Mouse (Mus musculus) cerebellum, adult 9-10 months (tissue): ENCODE measurements around the gene Glg1.
A peak's percentile ranks its signal among the peaks of the same experiment; 100 is the strongest.
"Not testable (repeated sequence)": the region's sequence is repeated elsewhere in the genome, so short reads cannot be mapped to it uniquely, and the experiment has no call there.

Experiments used
- DNase-seq: peaks from one replicate; pipeline ENCODE4 v3.0.0; 2022

Glg1 gene

DNA sequence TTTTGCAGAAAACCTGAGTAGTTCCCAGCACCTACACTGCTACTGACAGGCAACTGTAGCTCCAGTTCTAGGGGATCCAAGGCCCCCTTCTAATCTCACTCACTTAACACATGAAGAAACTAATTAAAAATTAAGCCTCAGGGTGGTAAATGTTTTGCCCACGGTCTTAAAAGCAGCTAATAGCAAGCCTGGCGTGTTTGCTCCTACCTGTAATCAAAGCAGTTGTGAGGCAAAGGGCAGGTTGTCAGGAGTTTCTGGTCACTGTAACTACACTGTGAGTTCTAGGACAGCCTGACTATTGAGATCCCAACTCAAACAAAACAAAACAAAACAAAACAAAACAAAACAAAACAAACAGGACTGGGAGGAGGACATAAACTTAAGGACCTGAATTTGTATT lies 8.9 kb downstream of the Glg1 start:
- DNase-seq: no peak

DNA sequence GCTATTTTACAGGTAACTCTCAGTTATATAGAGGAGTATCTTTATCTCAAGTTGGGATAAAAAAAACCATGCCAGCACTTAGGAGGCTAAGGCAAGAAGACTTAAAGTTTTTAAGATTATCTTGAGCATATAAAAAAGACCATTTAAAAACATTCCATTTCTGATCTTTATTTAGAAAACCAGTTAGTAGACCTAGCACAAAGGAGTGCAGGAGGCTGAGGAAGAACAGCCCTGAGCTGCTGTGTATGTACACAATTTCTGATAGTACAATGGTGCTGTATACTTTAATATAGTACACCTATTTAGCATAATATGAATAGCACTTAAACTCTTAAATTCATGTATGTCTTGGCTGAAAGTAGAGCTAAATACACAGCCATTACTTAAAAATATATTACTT lies 10.9 kb downstream of the Glg1 start:
- no peak for DNase-seq

GRCm38 (mm10) chr8:111246864-111247263 lies 12.2 kb downstream of the Glg1 start:
- not testable (repeated sequence) for DNase-seq

GRCm38 (mm10) chr8:111246287-111246830 lies 12.7 kb downstream of the Glg1 start:
- DNase-seq: no peak

DNA sequence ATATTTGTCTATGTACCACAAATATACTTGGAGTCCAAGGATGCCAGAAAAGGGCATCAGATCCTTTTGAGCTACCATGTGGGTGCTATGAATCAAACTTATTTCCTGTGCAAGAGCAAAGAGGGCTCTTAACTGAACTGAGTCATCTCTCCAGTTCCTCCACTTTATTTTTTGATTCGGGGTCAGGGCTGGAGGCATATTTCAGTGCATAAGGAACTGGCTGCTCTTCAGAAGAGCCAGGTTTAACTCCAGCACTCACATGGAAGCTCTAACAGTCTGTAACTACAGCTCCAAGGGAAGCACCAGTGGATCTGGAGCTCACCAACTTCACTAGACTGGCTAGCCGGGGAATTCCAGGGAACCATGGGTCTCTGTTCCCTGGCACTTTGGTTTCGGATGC lies 21.7 kb downstream of the Glg1 start:
- DNase-seq: no peak

DNA sequence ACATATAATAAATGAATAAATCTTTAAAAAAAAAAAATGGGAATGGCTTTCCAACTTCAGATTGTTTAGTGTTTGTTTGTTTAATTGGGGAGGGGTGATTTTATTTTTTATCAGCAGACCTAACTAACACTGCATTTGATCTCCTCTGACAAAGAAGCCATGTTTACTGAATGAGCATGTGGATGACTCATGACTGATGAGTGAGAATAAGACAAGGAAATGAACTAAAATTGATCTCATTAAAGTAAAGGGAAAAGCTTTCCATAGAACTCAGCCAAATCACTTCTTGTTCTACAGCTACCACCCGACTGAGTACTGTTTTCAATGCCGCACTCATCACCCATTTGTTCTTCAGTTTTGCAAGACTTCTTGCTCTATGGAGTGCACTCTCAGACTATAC lies 25.3 kb downstream of the Glg1 start:
- DNase-seq: no peak

DNA sequence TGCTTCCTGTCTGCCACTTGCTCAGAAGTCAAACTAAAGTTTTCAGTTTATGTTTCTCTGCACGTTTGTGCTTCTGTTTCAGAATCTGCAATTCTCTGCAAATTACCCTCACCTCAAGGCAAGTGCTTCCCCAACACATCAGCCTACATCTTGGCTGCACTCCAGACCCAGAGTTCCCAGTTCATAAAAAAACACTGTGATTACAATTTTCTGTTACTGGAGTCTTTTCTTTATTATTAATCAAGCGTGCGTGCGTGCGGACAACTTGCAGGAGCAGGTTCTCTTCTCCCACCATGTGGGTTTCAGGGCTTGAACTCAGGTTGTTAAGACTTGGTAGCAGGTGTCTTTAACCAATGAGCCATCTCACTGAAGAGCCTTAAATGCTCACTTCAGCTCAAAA lies 34.9 kb downstream of the Glg1 start:
- no peak for DNase-seq

GRCm38 (mm10) chr8:111218107-111218506 lies 40.9 kb downstream of the Glg1 start:
- DNase-seq: peak; percentile 72

DNA sequence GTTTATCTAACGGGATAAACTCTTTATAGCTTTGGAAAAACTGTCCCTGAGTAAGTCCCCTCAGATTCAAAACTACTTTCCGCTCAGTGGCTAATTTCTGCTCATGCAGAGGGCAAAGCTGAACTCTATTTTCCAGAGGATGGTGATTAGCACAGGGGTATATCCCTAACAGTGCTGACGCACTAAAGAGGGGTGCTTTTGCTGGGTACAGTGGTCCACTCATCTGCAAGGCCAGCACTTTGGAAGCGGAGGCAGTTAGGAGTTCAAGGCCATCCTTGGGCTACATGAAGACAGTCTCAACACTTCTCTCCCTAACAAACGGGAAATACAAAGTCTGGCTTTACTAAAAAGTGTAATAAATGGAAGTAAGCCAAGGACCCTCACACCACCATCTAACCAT lies 45.6 kb downstream of the Glg1 start:
- no peak for DNase-seq

- no peak for DNase-seq
These were observed 47.8 kb downstream of the Glg1 start for GRCm38 (mm10) chr8:111211180-111211579.

DNA sequence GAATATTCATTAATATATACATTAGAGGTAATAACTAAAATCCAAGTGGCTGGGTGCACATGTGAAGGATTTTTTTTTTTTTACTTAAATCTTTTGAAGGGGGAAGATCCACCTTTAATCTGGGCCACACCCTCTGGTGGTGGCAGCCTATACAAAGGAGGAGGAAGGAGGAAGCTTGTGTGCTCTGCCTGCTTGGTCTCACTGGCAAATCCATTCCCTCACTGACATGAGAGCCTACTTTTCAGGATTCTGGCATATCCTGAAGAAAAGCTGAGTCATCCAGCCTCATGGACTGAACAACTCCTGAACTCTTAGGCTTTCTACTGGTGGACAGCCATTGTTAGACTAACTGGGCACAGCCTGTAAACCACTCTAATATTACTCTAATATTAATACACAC lies 49.1 kb downstream of the Glg1 start:
- no peak for DNase-seq

- DNase-seq: no peak
These were observed 52.7 kb downstream of the Glg1 start for GRCm38 (mm10) chr8:111206321-111206720.

GRCm38 (mm10) chr8:111205033-111205432 lies 54.0 kb downstream of the Glg1 start:
- no peak for DNase-seq

GRCm38 (mm10) chr8:111203341-111203740 lies 55.7 kb downstream of the Glg1 start:
- no peak for DNase-seq

- DNase-seq: no peak
These were observed 61.0 kb downstream of the Glg1 start for GRCm38 (mm10) chr8:111197966-111198365.

DNA sequence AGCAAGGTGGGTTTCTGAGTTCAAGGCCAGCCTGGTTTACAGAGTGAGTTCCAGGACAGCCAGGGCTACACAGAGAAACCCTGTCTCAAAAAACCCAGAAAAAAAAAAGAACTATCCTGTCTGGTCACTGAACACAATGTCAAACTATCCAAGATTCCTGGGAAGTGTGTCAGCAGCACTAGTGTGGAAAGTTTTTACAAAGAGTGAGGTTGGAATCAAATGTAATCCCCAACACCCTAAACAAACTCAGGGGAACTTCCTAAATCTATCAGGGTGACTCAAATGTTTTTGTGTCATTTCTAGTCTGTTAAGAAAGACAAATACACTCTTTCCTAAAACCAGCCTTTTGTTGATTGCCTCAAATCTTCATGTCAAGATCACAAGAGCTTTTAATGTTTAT lies 62.8 kb downstream of the Glg1 start:
- no peak for DNase-seq

GRCm38 (mm10) chr8:111188594-111189211 lies 70.3 kb downstream of the Glg1 start:
- no peak for DNase-seq

GRCm38 (mm10) chr8:111187470-111187869 lies 71.5 kb downstream of the Glg1 start:
- DNase-seq: no peak

GRCm38 (mm10) chr8:111185472-111185947 lies 73.5 kb downstream of the Glg1 start:
- peak; percentile 86 for DNase-seq

GRCm38 (mm10) chr8:111171661-111172060 lies 87.4 kb downstream of the Glg1 start:
- DNase-seq: no peak

GRCm38 (mm10) chr8:111157617-111158016 lies 101.4 kb downstream of the Glg1 start:
- peak; percentile 53 for DNase-seq

- DNase-seq: no peak
These were observed 103.1 kb downstream of the Glg1 start for GRCm38 (mm10) chr8:111155721-111156436.

GRCm38 (mm10) chr8:111145460-111146012 lies 113.5 kb downstream of the Glg1 start:
- DNase-seq: peak; percentile 91

GRCm38 (mm10) chr8:111144901-111145459 lies 114.0 kb downstream of the Glg1 start:
- peak; percentile 38 for DNase-seq
